Mouse (Mus musculus) midbrain, embryonic 14.5 days (tissue): ENCODE measurements around the gene Rnf144b. TPM values are rescaled to one million over a fixed set of nuclear protein-coding genes. Genes with fewer than 3 reads are reported as not detected.

Experiments used
- ATAC-seq: fragments of 200-750 bp; cut with Nextera tagmentation; 2 replicates; pipeline ENCODE4 v1.8.0; 2017; ENCODE audit warnings: moderate number of reproducible peaks, moderate library complexity; ENCODE audit not compliant: low FRiP score, low TSS enrichment
- DNase-seq: peaks from one replicate; pipeline ENCODE4 v3.0.0-alpha.2; 2015
- H3K27ac ChIP-seq: fragments of 300-500 bp; sonication (generic); replicated peaks from 2 replicates; pipeline ENCODE4 v1.5.1; 2014; ENCODE audit warnings: mild to moderate bottlenecking, low read depth, low read length, moderate library complexity
- H3K27me3 ChIP-seq: fragments of 300-500 bp; sonication (generic); 2 replicates; pipeline ENCODE4 v1.6.1; 2014; ENCODE audit warnings: low read length, control low read depth, mixed read lengths; ENCODE audit not compliant: control insufficient read depth, insufficient read depth
- H3K36me3 ChIP-seq: fragments of 300-500 bp; sonication (generic); 2 replicates; pipeline ENCODE4 v1.6.1; 2014; ENCODE audit warnings: low read length, control low read depth; ENCODE audit not compliant: control insufficient read depth, insufficient read depth
- H3K4me1 ChIP-seq: fragments of 300-500 bp; sonication (generic); 2 replicates; pipeline ENCODE4 v1.6.1; 2014; ENCODE audit warnings: mild to moderate bottlenecking, antibody characterized with exemption, low read length, control low read depth; ENCODE audit not compliant: control insufficient read depth, insufficient read depth
- H3K4me2 ChIP-seq: fragments of 300-500 bp; sonication (generic); 2 replicates; pipeline ENCODE4 v1.6.1; 2014; ENCODE audit warnings: mild to moderate bottlenecking, low read length, moderate library complexity
- H3K4me3 ChIP-seq: fragments of 300-500 bp; sonication (generic); replicated peaks from 2 replicates; pipeline ENCODE4 v1.5.1; 2014; ENCODE audit warnings: low read depth, low read length
- H3K9ac ChIP-seq: fragments of 300-500 bp; sonication (generic); replicated peaks from 2 replicates; pipeline ENCODE4 v1.6.1; 2014; ENCODE audit warnings: mild to moderate bottlenecking, low read length, moderate library complexity
- H3K9me3 ChIP-seq: fragments of 300-500 bp; sonication (generic); 2 replicates; pipeline ENCODE4 v1.6.1; 2016; ENCODE audit warnings: low read length, control low read depth, mixed read lengths; ENCODE audit not compliant: control insufficient read depth
- WGBS: fragments of 180-500 bp; shearing (Covaris S2); extraction: QIAGEN DNeasy Blood & Tissue Kit; methylation state at CpG from one replicate; pipeline ENCODE4 v1.1.7; 2014; 5-methylcytosine and 5-hydroxymethylcytosine counted together
- polyA plus RNA-seq: library from polyadenylated mRNA; unstranded; fragments of >200 nt; fragmentation: Nextera tagmentation; extraction: Ambion mirVana; gene quantifications from 2 replicates; pipeline ENCODE4 v1.2.1, GENCODE M21; 2014

Gene Rnf144b
- polyA plus RNA-seq, 1 experiment from 2014 or later: 1.1 TPM

- H3K27me3 ChIP-seq: no peaks in the 10 kb centered on the region
- no peak overlapping the region for H3K4me3 ChIP-seq
- no peak overlapping the region for H3K4me2 ChIP-seq
- DNase-seq: no peak
- H3K9me3 ChIP-seq: no peaks in the 10 kb centered on the region
- H3K9ac ChIP-seq: no peak overlapping the region
- H3K27ac ChIP-seq: 0 out of 2 replicates have a peak overlapping the region, but pooled peaks have one; percentile 5
- 58% methylated on average over 18 of the region's 18 CpGs for WGBS
- no peaks in the 10 kb centered on the region for H3K36me3 ChIP-seq
- no peak; the same call in 1 of the 2 replicates for ATAC-seq
- peaks cover 11% of the 10 kb centered on the region for H3K4me1 ChIP-seq
These were observed 101.4 kb downstream of the Rnf144b start for GRCm38 (mm10) chr13:47223576-47224538.

GRCm38 (mm10) chr13:47224648-47225323 is 102.3 kb downstream of the Rnf144b start:
- Histone ChIP-seq H3K4me1 (peaks cover 11% of the 10 kb centered on the region), H3K9me3 (no peaks in the 10 kb centered on the region), H3K9ac (no peak overlapping the region), H3K4me2 (no peak overlapping the region), H3K4me3 (no peak overlapping the region), H3K27me3 (no peaks in the 10 kb centered on the region), H3K36me3 (no peaks in the 10 kb centered on the region), H3K27ac (no peak overlapping the region)
- DNase-seq (peak; percentile 56), ATAC-seq (no peak)
- 5% methylated on average over 14 of the region's 14 CpGs for WGBS

- no peak for ATAC-seq
- WGBS: 61% methylated on average over 3 of the region's 3 CpGs
- no peak for DNase-seq
- Histone ChIP-seq H3K9ac (no peak overlapping the region), H3K27ac (no peak overlapping the region), H3K9me3 (no peaks in the 10 kb centered on the region), H3K4me2 (no peak overlapping the region), H3K4me3 (no peak overlapping the region), H3K4me1 (peaks cover 11% of the 10 kb centered on the region), H3K27me3 (no peaks in the 10 kb centered on the region), H3K36me3 (no peaks in the 10 kb centered on the region)
These were observed 102.9 kb downstream of the Rnf144b start for GRCm38 (mm10) chr13:47225324-47225697.

- H3K9ac ChIP-seq: no peak overlapping the region
- no peak overlapping the region for H3K4me3 ChIP-seq
- ATAC-seq (no peak), DNase-seq (no peak)
- no peak overlapping the region for H3K4me2 ChIP-seq
- 80% methylated on average over 9 of the region's 9 CpGs for WGBS
- no peaks in the 10 kb centered on the region for H3K27me3 ChIP-seq
- H3K4me1 ChIP-seq: peaks cover 11% of the 10 kb centered on the region
- H3K9me3 ChIP-seq: no peaks in the 10 kb centered on the region
- no peak overlapping the region for H3K27ac ChIP-seq
- H3K36me3 ChIP-seq: no peaks in the 10 kb centered on the region
These were observed 103.3 kb downstream of the Rnf144b start for GRCm38 (mm10) chr13:47225802-47226201.

- no peaks in the 10 kb centered on the region for H3K9me3 ChIP-seq
- no peak overlapping the region for H3K4me3 ChIP-seq
- H3K36me3 ChIP-seq: no peaks in the 10 kb centered on the region
- no peak for ATAC-seq
- DNase-seq: no peak
- H3K27me3 ChIP-seq: no peaks in the 10 kb centered on the region
- no peak overlapping the region for H3K9ac ChIP-seq
- H3K4me2 ChIP-seq: no peak overlapping the region
- H3K4me1 ChIP-seq: peaks cover 11% of the 10 kb centered on the region
- H3K27ac ChIP-seq: no peak overlapping the region
- 87% methylated on average over 5 of the region's 5 CpGs for WGBS
These were observed 104.1 kb downstream of the Rnf144b start for GRCm38 (mm10) chr13:47226521-47226920.

GRCm38 (mm10) chr13:47228201-47228600 is 105.7 kb downstream of the Rnf144b start:
- ATAC-seq (no peak), DNase-seq (no peak)
- Histone ChIP-seq H3K27me3 (no peaks in the 10 kb centered on the region), H3K4me2 (no peak overlapping the region), H3K4me1 (peaks cover 11% of the 10 kb centered on the region), H3K27ac (no peak overlapping the region), H3K9me3 (no peaks in the 10 kb centered on the region), H3K9ac (no peak overlapping the region), H3K36me3 (no peaks in the 10 kb centered on the region), H3K4me3 (no peak overlapping the region)
- WGBS: 97% methylated on average over 8 of the region's 8 CpGs

GRCm38 (mm10) chr13:47228626-47229190 is 106.3 kb downstream of the Rnf144b start:
- Histone ChIP-seq H3K27me3 (no peaks in the 10 kb centered on the region), H3K4me1 (peaks cover 10% of the 10 kb centered on the region), H3K36me3 (no peaks in the 10 kb centered on the region), H3K9me3 (no peaks in the 10 kb centered on the region), H3K9ac (no peak overlapping the region), H3K27ac (no peak overlapping the region), H3K4me3 (no peak overlapping the region), H3K4me2 (no peak overlapping the region)
- DNase-seq: no peak
- WGBS: 93% methylated on average over 12 of the region's 12 CpGs
- ATAC-seq: no peak

GRCm38 (mm10) chr13:47232163-47232562 is 109.7 kb downstream of the Rnf144b start:
- H3K27ac ChIP-seq: no peak overlapping the region
- H3K9ac ChIP-seq: no peak overlapping the region
- H3K4me3 ChIP-seq: no peak overlapping the region
- H3K4me2 ChIP-seq: no peak overlapping the region
- no peaks in the 10 kb centered on the region for H3K4me1 ChIP-seq
- H3K36me3 ChIP-seq: no peaks in the 10 kb centered on the region
- DNase-seq (no peak), ATAC-seq (no peak)
- WGBS: 87% methylated on average over 6 of the region's 6 CpGs
- H3K27me3 ChIP-seq: no peaks in the 10 kb centered on the region
- H3K9me3 ChIP-seq: no peaks in the 10 kb centered on the region
